Mouse (Mus musculus) myocyte (in vitro differentiated cells): Measurements from ENCODE around the gene Foxl1. TPM values are rescaled to one million over a fixed set of nuclear protein-coding genes. Genes with fewer than 3 reads are reported as not detected.

Experiments used
- H3K27me3 ChIP-seq: one replicate; pipeline ENCODE4 v1.6.1; 2011; ENCODE audit not compliant: control insufficient read depth, insufficient read depth, insufficient read length
- H3K36me3 ChIP-seq: one replicate; pipeline ENCODE4 v1.6.1; 2011; ENCODE audit not compliant: control insufficient read depth, insufficient read depth
- H3K4me2 ChIP-seq: one replicate; pipeline ENCODE4 v1.6.1; 2011; ENCODE audit warnings: low read depth, control low read depth
- H3K4me3 ChIP-seq: one replicate; pipeline ENCODE4 v1.5.1; 2011; ENCODE audit warnings: mild to moderate bottlenecking, control low read depth, moderate library complexity
- H3K79me2 ChIP-seq: one replicate; pipeline ENCODE4 v1.6.1; 2011; ENCODE audit not compliant: control insufficient read depth, insufficient read depth
- H3ac ChIP-seq: one replicate; pipeline ENCODE4 v1.6.1; 2011; ENCODE audit not compliant: control insufficient read depth, insufficient read length
- CEBPB ChIP-seq: IDR thresholded peaks from 2 replicates; pipeline ENCODE4 v1.6.1; 2011; ENCODE audit warnings: mild to moderate bottlenecking, moderate library complexity; ENCODE audit not compliant: poor library complexity, insufficient read depth, severe bottlenecking
- E2F4 ChIP-seq: IDR thresholded peaks from one replicate; pipeline ENCODE4 v1.6.1; 2011; ENCODE audit warnings: mild to moderate bottlenecking, control low read depth, moderate library complexity; ENCODE audit not compliant: insufficient read depth
- MAX ChIP-seq: IDR thresholded peaks from one replicate; pipeline ENCODE4 v1.6.1; 2011; ENCODE audit warnings: low read depth, mild to moderate bottlenecking, control low read depth
- MYOD1 ChIP-seq, 3 experiments: IDR thresholded peaks; one replicate each; pipeline ENCODE4 v1.6.1; 2011; ENCODE audit warnings: control low read depth in 2 of 3, low read depth in 2 of 3, mild to moderate bottlenecking in 2 of 3, moderate library complexity in 1 of 3; ENCODE audit not compliant: insufficient read length in 2 of 3, control insufficient read depth in 1 of 3
- MYOG ChIP-seq, 3 experiments: IDR thresholded peaks; one replicate each; pipeline ENCODE4 v1.6.1; 2011; ENCODE audit warnings: control low read depth in 2 of 3, low read depth in 2 of 3, mild to moderate bottlenecking in 2 of 3; ENCODE audit not compliant: insufficient read length in 2 of 3, control insufficient read depth in 1 of 3, insufficient read depth in 1 of 3
- POLR2A ChIP-seq: IDR thresholded peaks from one replicate; pipeline ENCODE4 v1.6.1; 2011; ENCODE audit warnings: low read depth, mild to moderate bottlenecking, control low read depth, moderate library complexity; ENCODE audit not compliant: insufficient read length
- POLR2AphosphoS2 ChIP-seq: IDR thresholded peaks from one replicate; pipeline ENCODE4 v1.6.1; 2011; ENCODE audit warnings: low read depth, control low read depth; ENCODE audit not compliant: insufficient read length
- REST ChIP-seq: IDR thresholded peaks from one replicate; pipeline ENCODE4 v1.6.1; 2011; ENCODE audit warnings: mild to moderate bottlenecking, control low read depth, moderate library complexity; ENCODE audit not compliant: insufficient read depth, insufficient read length
- SRF ChIP-seq: IDR thresholded peaks from one replicate; pipeline ENCODE4 v1.6.1; 2011; ENCODE audit warnings: low read depth; ENCODE audit not compliant: control insufficient read depth, insufficient read length
- TCF12 ChIP-seq: IDR thresholded peaks from one replicate; pipeline ENCODE4 v1.6.1; 2011; ENCODE audit warnings: mild to moderate bottlenecking, control low read depth; ENCODE audit not compliant: poor library complexity, insufficient read depth, severe bottlenecking
- TCF3 ChIP-seq: IDR thresholded peaks from one replicate; pipeline ENCODE4 v1.6.1; 2011; ENCODE audit warnings: low read depth, control low read depth; ENCODE audit not compliant: insufficient read length
- USF1 ChIP-seq: IDR thresholded peaks from one replicate; pipeline ENCODE4 v1.6.1; 2011; ENCODE audit warnings: low read depth, mild to moderate bottlenecking, control low read depth, moderate library complexity
- polyA plus RNA-seq: library from polyadenylated mRNA; unstranded; fragments of >200 nt; fragmentation: generic; extraction: Trizol; gene quantifications from one replicate; pipeline ENCODE4 v1.2.1, GENCODE M21; 2012; ENCODE audit warnings: missing spikeins

Foxl1 gene
- polyA plus RNA-seq, 1 experiment = 2.6 TPM

GRCm38 (mm10) chr8:121090716-121091115, 37.0 kb upstream of the Foxl1 start:
- Histone ChIP-seq H3K4me3 (no peak overlapping the region), H3K27me3 (peaks cover 77% of the 10 kb centered on the region), H3K4me2 (no peak overlapping the region), H3K36me3 (no peaks in the 10 kb centered on the region), H3ac (no peak overlapping the region), H3K79me2 (no peaks in the 10 kb centered on the region)
- TF ChIP-seq E2F4 = no peak
- TF ChIP-seq MYOD1 (IDR thresholded peaks at IDR 0.05; ENCODE audit: control insufficient read depth in 1 of 3, insufficient read length in 2 of 3, low read depth in 2 of 3) = no peak
- no peak for TF ChIP-seq POLR2AphosphoS2
- TF ChIP-seq REST = no peak
- TF ChIP-seq POLR2A = no peak
- no peak for TF ChIP-seq SRF
- no peak for TF ChIP-seq MAX
- no peak for TF ChIP-seq TCF3
- TF ChIP-seq MYOG (IDR thresholded peaks at IDR 0.05; ENCODE audit: control insufficient read depth in 1 of 3, insufficient read depth in 1 of 3, insufficient read length in 2 of 3, low read depth in 2 of 3) = no peak
- no peak for TF ChIP-seq USF1

GRCm38 (mm10) chr8:121092141-121092540, 35.6 kb upstream of the Foxl1 start:
- Histone ChIP-seq H3ac (no peak overlapping the region), H3K4me3 (no peak overlapping the region), H3K79me2 (no peaks in the 10 kb centered on the region), H3K4me2 (no peak overlapping the region), H3K27me3 (peaks cover 64% of the 10 kb centered on the region), H3K36me3 (no peaks in the 10 kb centered on the region)
- TF ChIP-seq SRF (no peak), CEBPB (no peak), E2F4 (no peak), TCF3 (no peak), MYOG (IDR thresholded peaks at IDR 0.05; ENCODE audit: control insufficient read depth in 1 of 3, insufficient read depth in 1 of 3, insufficient read length in 2 of 3, low read depth in 2 of 3) (no peak), POLR2A (no peak), POLR2AphosphoS2 (no peak), USF1 (no peak), REST (no peak), TCF12 (no peak), MYOD1 (IDR thresholded peaks at IDR 0.05; ENCODE audit: control insufficient read depth in 1 of 3, insufficient read length in 2 of 3, low read depth in 2 of 3) (no peak), MAX (no peak)

- Histone ChIP-seq H3ac (no peak overlapping the region), H3K4me2 (no peak overlapping the region), H3K27me3 (peaks cover 59% of the 10 kb centered on the region), H3K36me3 (no peaks in the 10 kb centered on the region), H3K4me3 (no peak overlapping the region), H3K79me2 (no peaks in the 10 kb centered on the region)
- no peak for TF ChIP-seq TCF3
- TF ChIP-seq MYOG (IDR thresholded peaks at IDR 0.05; ENCODE audit: control insufficient read depth in 1 of 3, insufficient read depth in 1 of 3, insufficient read length in 2 of 3, low read depth in 2 of 3) = no peak
- no peak for TF ChIP-seq POLR2AphosphoS2
- TF ChIP-seq E2F4 = no peak
- TF ChIP-seq CEBPB = no peak
- no peak for TF ChIP-seq SRF
- TF ChIP-seq POLR2A = no peak
- no peak for TF ChIP-seq MYOD1 (IDR thresholded peaks at IDR 0.05; ENCODE audit: control insufficient read depth in 1 of 3, insufficient read length in 2 of 3, low read depth in 2 of 3)
- no peak for TF ChIP-seq USF1
- TF ChIP-seq TCF12 = no peak
- TF ChIP-seq REST = no peak
- no peak for TF ChIP-seq MAX
Measured at GRCm38 (mm10) chr8:121092627-121093026, 35.1 kb upstream of the Foxl1 start.

- no peaks in the 10 kb centered on the region for H3K36me3 ChIP-seq
- H3K27me3 ChIP-seq = peaks cover 54% of the 10 kb centered on the region
- no peak for TF ChIP-seq REST
- no peak for TF ChIP-seq TCF3
- TF ChIP-seq MYOG (IDR thresholded peaks at IDR 0.05; ENCODE audit: control insufficient read depth in 1 of 3, insufficient read depth in 1 of 3, insufficient read length in 2 of 3, low read depth in 2 of 3) = no peak
- TF ChIP-seq MYOD1 (IDR thresholded peaks at IDR 0.05; ENCODE audit: control insufficient read depth in 1 of 3, insufficient read length in 2 of 3, low read depth in 2 of 3) = no peak
- TF ChIP-seq POLR2A = no peak
- TF ChIP-seq MAX = no peak
- TF ChIP-seq E2F4 = no peak
- no peak for TF ChIP-seq POLR2AphosphoS2
- TF ChIP-seq CEBPB = no peak
- TF ChIP-seq SRF = no peak
- TF ChIP-seq USF1 = no peak
- no peak for TF ChIP-seq TCF12
- H3K79me2 ChIP-seq = no peaks in the 10 kb centered on the region
- H3K4me2 ChIP-seq = no peak overlapping the region
- no peak overlapping the region for H3K4me3 ChIP-seq
- H3ac ChIP-seq = no peak overlapping the region
Measured at GRCm38 (mm10) chr8:121093496-121093895, 34.2 kb upstream of the Foxl1 start.
